Comparison of ENCODE assay signal across 9 mouse cellular contexts in genomic region chr12:70144637-70145448, GRCm38 (mm10). TPM values are rescaled to one million over a fixed set of nuclear protein-coding genes. Genes with fewer than 3 reads are reported as not detected.
A peak's percentile ranks its signal among the peaks of the same experiment; 100 is the strongest.
DNase-seq lines count a peak whose midpoint lies in the region; ATAC-seq and TF ChIP-seq lines count a peak whose summit lies in the region.
"Had no signal": no experiment of that assay in that cellular context is flagged by ENCODE, and none has a peak within 500 bp of the region (broad histone marks: within the 10 kb centered on the region; RNA-seq: fewer than 3 reads in every experiment).

No protein-coding gene starts in this region.

- DNase-seq in 416B (ENCODE audit: low read depth) (peak; percentile 78), MEL-GATA-1-ER (ENCODE audit: extremely low read depth, low read depth) (peak; percentile 58)
- peak; percentile 70 for DNase-seq in cerebellum, adult 9-10 months
- peak; percentile 70 for DNase-seq in limb, embryonic 11.5 days (ENCODE audit: low spot score)
- peak; percentile 64 for DNase-seq in midbrain, postnatal 0 days (ENCODE audit: low spot score)
- DNase-seq in thymus, postnatal 14 days, result peak; percentile 78

- WGBS in intestine, postnatal 0 days, result 38% methylated on average over 20 of the region's 20 CpGs
- 55% methylated on average over 20 of the region's 20 CpGs for WGBS in limb, embryonic 11.5 days
- 50% methylated on average over 20 of the region's 20 CpGs for WGBS in midbrain, postnatal 0 days

- no peaks in the 10 kb centered on the region for H3K27me3 ChIP-seq in intestine, postnatal 0 days (replicated peaks; ENCODE audit: control insufficient read depth, insufficient read depth, low read length)
- no peaks in the 10 kb centered on the region for H3K27me3 ChIP-seq in limb, embryonic 11.5 days (ENCODE audit: control insufficient read depth, insufficient read depth, low read length)
- H3K27me3 ChIP-seq in midbrain, postnatal 0 days (ENCODE audit: insufficient read depth, low read length), result no peaks in the 10 kb centered on the region

- peak; percentile 45 for ATAC-seq in granulocyte monocyte progenitor cell, adult 5-6 weeks (replicated peaks; ENCODE audit: poor library complexity, severe bottlenecking)
- no peak for ATAC-seq in intestine, postnatal 0 days
- ATAC-seq in limb, embryonic 11.5 days (ENCODE audit: insufficient number of reproducible peaks, low FRiP score, low TSS enrichment, low read depth), result no peak
- ATAC-seq in midbrain, postnatal 0 days (ENCODE audit: low FRiP score), result no peak

- H3K4me2 ChIP-seq in intestine, postnatal 0 days (replicated peaks; ENCODE audit: low read depth), result peak overlapping the region; percentile 18; the same call in 1 of the 2 replicates
- H3K4me2 ChIP-seq in limb, embryonic 11.5 days (ENCODE audit: low read depth, severe bottlenecking), result no peak overlapping the region
- H3K4me2 ChIP-seq in midbrain, postnatal 0 days (ENCODE audit: low read depth, low read length, poor library complexity, severe bottlenecking), result no peak overlapping the region

- H3K36me3 ChIP-seq in intestine, postnatal 0 days (ENCODE audit: control insufficient read depth, insufficient read depth), result no peaks in the 10 kb centered on the region
- no peaks in the 10 kb centered on the region for H3K36me3 ChIP-seq in limb, embryonic 11.5 days (ENCODE audit: control insufficient read depth, insufficient read depth, low read length)
- H3K36me3 ChIP-seq in midbrain, postnatal 0 days (ENCODE audit: insufficient read depth, low read length), result no peaks in the 10 kb centered on the region

- peak; percentile 84 for TF ChIP-seq CTCF in intestine, postnatal 0 days (IDR thresholded peaks at IDR 0.05; ENCODE audit: low read depth)
- peak; percentile 84 for TF ChIP-seq CTCF in midbrain, postnatal 0 days (IDR thresholded peaks at IDR 0.05)

- no peaks in the 10 kb centered on the region for H3K9me3 ChIP-seq in intestine, postnatal 0 days (ENCODE audit: control insufficient read depth)
- no peaks in the 10 kb centered on the region for H3K9me3 ChIP-seq in limb, embryonic 11.5 days (ENCODE audit: control insufficient read depth, low read length)
- no peaks in the 10 kb centered on the region for H3K9me3 ChIP-seq in midbrain, postnatal 0 days (ENCODE audit: low read length)

- no peak overlapping the region for H3K4me3 ChIP-seq in intestine, postnatal 0 days (ENCODE audit: low read depth, low read length)
- no peak overlapping the region for H3K4me3 ChIP-seq in limb, embryonic 11.5 days (ENCODE audit: low read depth, low read length)
- H3K4me3 ChIP-seq in midbrain, postnatal 0 days (ENCODE audit: low read depth, low read length), result no peak overlapping the region

- no peak overlapping the region for H3K9ac ChIP-seq in intestine, postnatal 0 days (ENCODE audit: low read depth, low read length)
- no peak overlapping the region for H3K9ac ChIP-seq in limb, embryonic 11.5 days (ENCODE audit: low read length)
- H3K9ac ChIP-seq in midbrain, postnatal 0 days (replicated peaks; ENCODE audit: low read length, poor library complexity, severe bottlenecking), result no peak overlapping the region

- H3K27ac ChIP-seq in intestine, postnatal 0 days (ENCODE audit: low read depth, low read length), result no peak overlapping the region; the same call in 1 of the 2 replicates
- H3K27ac ChIP-seq in limb, embryonic 11.5 days (replicated peaks; ENCODE audit: low read depth, low read length), result no peak overlapping the region
- H3K27ac ChIP-seq in midbrain, postnatal 0 days (ENCODE audit: low read depth, low read length), result no peak overlapping the region

- no peaks in the 10 kb centered on the region for H3K4me1 ChIP-seq in intestine, postnatal 0 days (replicated peaks; ENCODE audit: control insufficient read depth, insufficient read depth, low read length)
- peaks cover 8% of the 10 kb centered on the region; the same call in 1 of the 2 replicates for H3K4me1 ChIP-seq in limb, embryonic 11.5 days (ENCODE audit: control insufficient read depth, insufficient read depth, low read length)
- peaks cover 7% of the 10 kb centered on the region; the same call in 1 of the 2 replicates for H3K4me1 ChIP-seq in midbrain, postnatal 0 days (ENCODE audit: insufficient read depth, low read length)

RNA-seq across cellular contexts. Expression of gene Abhd12b, which starts 9.1 kb away (rescaled TPM):
- not detected in 2 replicates for total RNA-seq in granulocyte monocyte progenitor cell, adult 5-6 weeks (2014; fragmentation: Nextera tagmentation)
- not detected in 2 replicates for total RNA-seq in granulocyte monocyte progenitor cell, adult 5-6 weeks (2017)
- not detected in 2 replicates for polyA plus RNA-seq in intestine, postnatal 0 days (2015; fragmentation: Nextera tagmentation; extraction: Ambion mirVana)
- polyA plus RNA-seq in limb, embryonic 11.5 days (2014; fragmentation: Nextera tagmentation; extraction: Ambion mirVana), result 0.15 TPM in 1 of 2 replicates, not detected in the other
- not detected in 2 replicates for total RNA-seq in midbrain, postnatal 0 days (2014; rRNA removed)
- polyA plus RNA-seq in midbrain, postnatal 0 days (2015; fragmentation: Nextera tagmentation; extraction: Ambion mirVana), result 0.15 and 0.19 TPM in 2 replicates
- total RNA-seq: gastrocnemius, postnatal 4 days had no signal

RNA-seq across cellular contexts. Expression of gene Nin, which starts 31.3 kb away (rescaled TPM):
- 136 and 157 TPM in 2 replicates for total RNA-seq in granulocyte monocyte progenitor cell, adult 5-6 weeks (2014; fragmentation: Nextera tagmentation)
- total RNA-seq in granulocyte monocyte progenitor cell, adult 5-6 weeks (2017), result 193 and 259 TPM in 2 replicates
- polyA plus RNA-seq in intestine, postnatal 0 days (2015; fragmentation: Nextera tagmentation; extraction: Ambion mirVana), result 2.2 and 3.4 TPM in 2 replicates
- polyA plus RNA-seq in limb, embryonic 11.5 days (2014; fragmentation: Nextera tagmentation; extraction: Ambion mirVana), result 10.1 and 11.7 TPM in 2 replicates
- total RNA-seq in midbrain, postnatal 0 days (2014; rRNA removed), result 25.0 and 25.8 TPM in 2 replicates
- 4.9 and 7.9 TPM in 2 replicates for polyA plus RNA-seq in midbrain, postnatal 0 days (2015; fragmentation: Nextera tagmentation; extraction: Ambion mirVana)
